Mouse (Mus musculus) kidney, adult 2 months (tissue): ENCODE data around the gene Lce1f. TPM values are rescaled to one million over a fixed set of nuclear protein-coding genes. Genes with fewer than 3 reads are reported as not detected.

Experiments used
- DNase-seq: peaks from one replicate; pipeline ENCODE4 v3.0.0; 2021
- H3K27ac ChIP-seq: fragments of 200-500 bp; 2 replicates; pipeline ENCODE4 v1.5.1; 2012; ENCODE audit warnings: low read depth, low read length, control low read depth, inconsistent platforms; ENCODE audit not compliant: insufficient read depth
- H3K27me3 ChIP-seq: fragments of 200-500 bp; replicated peaks from 2 replicates; pipeline ENCODE4 v1.6.1; 2012; ENCODE audit warnings: mild to moderate bottlenecking, moderate library complexity, low read length, inconsistent platforms; ENCODE audit not compliant: control insufficient read depth, insufficient read depth
- H3K36me3 ChIP-seq: fragments of 200-500 bp; 2 replicates; pipeline ENCODE4 v1.6.1; 2012; ENCODE audit warnings: mild to moderate bottlenecking, moderate library complexity, low read length, inconsistent platforms; ENCODE audit not compliant: control insufficient read depth, insufficient read depth
- H3K4me1 ChIP-seq: fragments of 200-500 bp; 2 replicates; pipeline ENCODE4 v1.6.1; 2011; ENCODE audit warnings: low read length; ENCODE audit not compliant: control insufficient read depth, insufficient read depth
- H3K4me3 ChIP-seq: fragments of 200-500 bp; 2 replicates; pipeline ENCODE4 v1.5.1; 2011; ENCODE audit warnings: mild to moderate bottlenecking, low read depth, low read length, control low read depth; ENCODE audit not compliant: insufficient read depth
- CTCF ChIP-seq: fragments of 200-500 bp; conservative IDR thresholded peaks from 2 replicates; pipeline ENCODE4 v1.5.1; 2011; ENCODE audit warnings: low read depth, mild to moderate bottlenecking, control low read depth, low read length, moderate library complexity, mixed read lengths; ENCODE audit not compliant: insufficient read depth, insufficient read length
- POLR2A ChIP-seq: fragments of 200-500 bp; IDR thresholded peaks from one replicate; pipeline ENCODE4 v1.6.1; 2011; ENCODE audit warnings: low read depth, low read length, control low read depth
- WGBS: fragments of 180-500 bp; shearing (Covaris S2); methylation state at CpG from one replicate; pipeline ENCODE4 v1.1.7; 2018; 5-methylcytosine and 5-hydroxymethylcytosine counted together
- polyA plus RNA-seq: library from polyadenylated mRNA; depleted of rRNA; stranded (reverse); fragments of >200 nt; gene quantifications from 2 replicates; pipeline ENCODE4 v1.2.3, GENCODE M21; 2012; rRNA removed

Lce1f gene
- polyA plus RNA-seq, result not detected in 2 replicates

- no peak for DNase-seq
- H3K27ac ChIP-seq, result no peak within 1 kb of the TSS
- TF ChIP-seq CTCF, result no peak
- no peak for TF ChIP-seq POLR2A
- no peak within 1 kb of the TSS for H3K4me3 ChIP-seq
- H3K4me1 ChIP-seq, result no peaks in the 10 kb centered on the region
- no peaks in the 10 kb centered on the region for H3K36me3 ChIP-seq
- 73% methylated on average over 3 of the region's 3 CpGs for WGBS
- H3K27me3 ChIP-seq, result no peaks in the 10 kb centered on the region
These were observed at the start of gene Lce1f for GRCm38 (mm10) chr3:92720250-92720649. Gene Lce1f, minus strand, starts transcription at chr3:92720350.

- no peak within 1 kb of the TSS for H3K27ac ChIP-seq
- TF ChIP-seq CTCF (no peak), POLR2A (no peak)
These were observed 44.8 kb upstream of the Lce1f start, which contains the start of gene Lce1h for GRCm38 (mm10) chr3:92764965-92765364. Gene Lce1h, minus strand, starts transcription at chr3:92765065.

GRCm38 (mm10) chr3:92753197-92753596 is 33.0 kb upstream of the Lce1f start:
- H3K27me3 ChIP-seq, result no peaks in the 10 kb centered on the region
- no peaks in the 10 kb centered on the region for H3K36me3 ChIP-seq
- no peak overlapping the region for H3K27ac ChIP-seq
- H3K4me1 ChIP-seq, result no peaks in the 10 kb centered on the region
- no peak overlapping the region for H3K4me3 ChIP-seq
- TF ChIP-seq CTCF, result no peak
- no peak for DNase-seq
- 34% methylated on average over 3 of the region's 3 CpGs for WGBS

More at GRCm38 (mm10) chr3:92764965-92765364, 44.8 kb upstream of the Lce1f start, which contains the start of gene Lce1h:
- no peak for DNase-seq
- H3K4me1 ChIP-seq, result no peaks in the 10 kb centered on the region
- H3K4me3 ChIP-seq, result no peak within 1 kb of the TSS
- 97% methylated on average over 1 of the region's 1 CpGs for WGBS
- no peaks in the 10 kb centered on the region for H3K36me3 ChIP-seq
- no peaks in the 10 kb centered on the region for H3K27me3 ChIP-seq

GRCm38 (mm10) chr3:92752238-92752637 is 32.1 kb upstream of the Lce1f start, which contains the start of gene Lce1g:
Gene Lce1g, minus strand, starts transcription at chr3:92752338.
- TF ChIP-seq POLR2A (no peak), CTCF (no peak)
- WGBS, result 89% methylated on average over 1 of the region's 1 CpGs
- DNase-seq, result no peak
- Histone ChIP-seq H3K27me3 (no peaks in the 10 kb centered on the region), H3K4me1 (no peaks in the 10 kb centered on the region), H3K36me3 (no peaks in the 10 kb centered on the region), H3K27ac (no peak within 1 kb of the TSS), H3K4me3 (no peak within 1 kb of the TSS)

- no peak for DNase-seq
- no peak within 1 kb of the TSS for H3K4me3 ChIP-seq
- no peaks in the 10 kb centered on the region for H3K27me3 ChIP-seq
- H3K4me1 ChIP-seq, result no peaks in the 10 kb centered on the region
- WGBS, result 60% methylated on average over 1 of the region's 1 CpGs
- no peak within 1 kb of the TSS for H3K27ac ChIP-seq
- no peak for TF ChIP-seq CTCF
- no peak for TF ChIP-seq POLR2A
- H3K36me3 ChIP-seq, result no peaks in the 10 kb centered on the region
These were observed 18.8 kb upstream of the Lce1f start, which contains the start of gene Gm38119 for GRCm38 (mm10) chr3:92738996-92739395. Gene Gm38119, minus strand, starts transcription at chr3:92739096.

GRCm38 (mm10) chr3:92722631-92723030 is 2.5 kb upstream of the Lce1f start:
- WGBS, result 70% methylated on average over 5 of the region's 5 CpGs
- H3K27me3 ChIP-seq, result no peaks in the 10 kb centered on the region
- no peak overlapping the region for H3K27ac ChIP-seq
- H3K4me1 ChIP-seq, result no peaks in the 10 kb centered on the region
- TF ChIP-seq CTCF (no peak), POLR2A (no peak)
- no peaks in the 10 kb centered on the region for H3K36me3 ChIP-seq
- no peak overlapping the region for H3K4me3 ChIP-seq
- DNase-seq, result no peak

GRCm38 (mm10) chr3:92715122-92715521 is 5.0 kb downstream of the Lce1f start:
- Histone ChIP-seq H3K27me3 (no peaks in the 10 kb centered on the region), H3K4me3 (no peak overlapping the region), H3K36me3 (no peaks in the 10 kb centered on the region), H3K27ac (no peak overlapping the region), H3K4me1 (no peaks in the 10 kb centered on the region)
- peak; percentile 0 for DNase-seq
- TF ChIP-seq POLR2A (no peak), CTCF (no peak)
